Mouse (Mus musculus) limb, embryonic 15.5 days (tissue): Measurements from ENCODE around the gene Cracr2a. TPM values are rescaled to one million over a fixed set of nuclear protein-coding genes. Genes with fewer than 3 reads are reported as not detected.
A peak's percentile ranks its signal among the peaks of the same experiment; 100 is the strongest.

Experiments
- ATAC-seq: fragments of 200-750 bp; cut with Nextera tagmentation; 2 replicates; pipeline ENCODE4 v1.8.0; 2017; ENCODE audit warnings: low read depth, moderate TSS enrichment; ENCODE audit not compliant: insufficient number of reproducible peaks, low FRiP score, low TSS enrichment
- H3K27ac ChIP-seq: fragments of 300-500 bp; sonication (generic); 2 replicates; pipeline ENCODE4 v1.5.1; 2015; ENCODE audit warnings: moderate library complexity, mild to moderate bottlenecking, inconsistent platforms
- H3K27me3 ChIP-seq: fragments of 300-500 bp; sonication (generic); 2 replicates; pipeline ENCODE4 v1.6.1; 2015; ENCODE audit warnings: inconsistent platforms
- H3K36me3 ChIP-seq: fragments of 300-500 bp; sonication (generic); 2 replicates; pipeline ENCODE4 v1.6.1; 2015; ENCODE audit warnings: inconsistent platforms
- H3K4me1 ChIP-seq: fragments of 300-500 bp; sonication (generic); 2 replicates; pipeline ENCODE4 v1.6.1; 2015; ENCODE audit warnings: inconsistent platforms
- H3K4me2 ChIP-seq: fragments of 300-500 bp; sonication (generic); 2 replicates; pipeline ENCODE4 v1.6.1; 2015; ENCODE audit warnings: mild to moderate bottlenecking, inconsistent platforms
- H3K4me3 ChIP-seq: fragments of 300-500 bp; sonication (generic); 2 replicates; pipeline ENCODE4 v1.5.1; 2015; ENCODE audit warnings: mild to moderate bottlenecking, inconsistent platforms
- H3K9ac ChIP-seq: fragments of 300-500 bp; sonication (generic); 2 replicates; pipeline ENCODE4 v1.6.1; 2015; ENCODE audit warnings: inconsistent platforms
- H3K9me3 ChIP-seq: fragments of 300-500 bp; sonication (generic); 2 replicates; pipeline ENCODE4 v1.6.1; 2016; ENCODE audit warnings: inconsistent platforms
- WGBS: fragments of 180-500 bp; shearing (Covaris S2); methylation state at CpG from one replicate; pipeline ENCODE4 v1.1.7; 2015; 5-methylcytosine and 5-hydroxymethylcytosine counted together
- polyA plus RNA-seq: library from polyadenylated mRNA; unstranded; fragments of >200 nt; fragmentation: Nextera tagmentation; extraction: Ambion mirVana; gene quantifications from 2 replicates; pipeline ENCODE4 v1.2.1, GENCODE M21; 2015

Gene Cracr2a
- polyA plus RNA-seq, 1 experiment from 2014 or later = 1.5 TPM

DNA sequence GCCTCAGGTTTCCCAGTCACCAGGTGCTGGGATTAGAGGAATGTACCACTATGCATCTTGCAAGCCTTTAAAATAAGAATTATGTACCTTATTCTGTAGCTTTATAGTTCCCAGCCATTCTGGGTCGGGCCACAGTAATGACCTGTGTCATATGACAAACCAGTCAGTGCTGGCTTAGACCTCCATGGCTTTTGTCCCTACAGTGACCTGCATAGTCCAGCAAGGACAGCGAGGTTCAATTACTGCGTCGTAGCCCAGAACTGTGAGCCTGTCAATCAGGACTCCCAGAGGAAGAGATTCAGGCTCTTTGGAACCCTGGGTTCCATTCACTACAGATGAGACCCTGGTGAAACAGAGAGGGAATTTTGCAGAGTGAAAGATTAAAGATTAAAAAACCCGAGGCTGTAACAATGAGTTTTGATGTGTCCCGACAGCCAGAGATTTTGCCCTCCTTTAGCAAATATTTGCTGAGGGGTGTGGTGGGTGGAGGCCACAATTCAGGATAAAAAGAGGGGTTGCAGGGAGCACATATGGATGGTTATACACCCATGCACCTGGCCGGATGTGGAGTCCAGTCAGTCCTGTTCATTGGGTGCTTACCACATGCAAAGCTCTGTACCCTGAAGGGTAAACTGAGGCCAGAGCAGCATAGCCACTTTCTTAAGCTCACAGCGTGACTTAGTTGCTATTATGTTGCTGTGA is 10.9 kb downstream of the Cracr2a start:
- ATAC-seq = no peak
- Histone ChIP-seq H3K4me1 (0 out of 2 replicates have a peak, but pooled peaks cover 7% of the 10 kb centered on the region), H3K36me3 (no peaks in the 10 kb centered on the region), H3K4me3 (no peak overlapping the region), H3K9me3 (no peaks in the 10 kb centered on the region), H3K9ac (no peak overlapping the region), H3K4me2 (no peak overlapping the region), H3K27ac (no peak overlapping the region), H3K27me3 (peaks cover 10% of the 10 kb centered on the region; the same call in 1 of the 2 replicates)
- WGBS = 74% methylated on average over 8 of the region's 8 CpGs

DNA sequence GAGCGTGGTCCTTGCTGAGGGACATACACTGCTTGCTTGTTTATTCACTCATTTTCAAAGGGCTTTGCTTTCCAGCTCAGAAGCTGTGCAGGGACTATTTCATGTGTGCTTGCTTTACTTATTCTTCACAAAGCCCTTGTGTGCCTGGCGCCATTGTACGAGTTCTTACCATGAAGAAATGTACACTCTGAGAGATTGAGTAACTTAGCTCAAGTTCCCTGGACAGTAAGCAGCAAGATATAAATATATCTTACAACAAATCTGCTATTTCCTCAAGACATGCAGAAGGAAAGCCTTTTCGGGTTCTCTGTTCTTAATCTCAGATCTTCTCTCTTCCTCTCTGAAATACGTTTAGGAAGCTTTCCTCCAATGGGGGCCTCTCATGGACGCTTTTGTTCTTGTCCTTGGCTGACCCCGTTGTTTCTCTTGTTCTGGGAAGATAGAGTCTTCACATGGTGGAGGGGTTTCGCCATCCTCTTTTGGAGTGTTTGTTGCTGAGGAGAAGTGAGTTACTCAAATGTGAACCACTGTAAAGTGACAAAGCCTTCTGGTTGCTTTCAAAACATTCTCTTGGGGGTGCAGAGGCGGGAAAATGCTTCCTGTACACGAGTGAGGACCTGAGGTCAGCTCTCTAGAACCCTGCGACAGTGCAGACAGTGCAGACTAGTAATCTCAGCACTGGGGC is 12.8 kb downstream of the Cracr2a start:
- Histone ChIP-seq H3K27me3 (peaks cover 10% of the 10 kb centered on the region; the same call in 1 of the 2 replicates), H3K4me1 (0 out of 2 replicates have a peak, but pooled peaks cover 7% of the 10 kb centered on the region), H3K36me3 (no peaks in the 10 kb centered on the region), H3K4me3 (no peak overlapping the region), H3K27ac (no peak overlapping the region), H3K4me2 (no peak overlapping the region), H3K9me3 (no peaks in the 10 kb centered on the region), H3K9ac (no peak overlapping the region)
- no peak for ATAC-seq
- WGBS = 50% methylated on average over 11 of the region's 11 CpGs

DNA sequence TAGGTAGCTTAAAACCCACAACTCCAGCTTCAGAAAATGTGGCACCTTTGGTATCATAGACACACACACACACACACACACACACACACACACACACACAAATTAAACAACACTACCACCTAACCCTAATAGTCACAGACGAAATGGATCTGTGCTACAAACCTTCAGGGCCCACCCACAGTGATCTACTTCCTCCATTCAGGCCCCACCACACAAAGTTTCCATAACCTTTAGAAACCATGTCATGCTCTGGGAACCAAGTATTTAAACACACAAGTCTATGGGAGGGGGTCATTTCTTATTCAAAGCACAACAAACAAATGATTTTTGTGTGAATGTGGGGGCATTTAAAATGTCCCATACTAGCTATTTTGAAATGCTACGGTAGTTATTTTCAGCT is 14.1 kb downstream of the Cracr2a start:
- Histone ChIP-seq H3K4me1 (0 out of 2 replicates have a peak, but pooled peaks cover 7% of the 10 kb centered on the region), H3K9me3 (no peaks in the 10 kb centered on the region), H3K27me3 (peaks cover 10% of the 10 kb centered on the region; the same call in 1 of the 2 replicates), H3K36me3 (no peaks in the 10 kb centered on the region), H3K4me3 (no peak overlapping the region), H3K9ac (no peak overlapping the region), H3K4me2 (no peak overlapping the region), H3K27ac (no peak overlapping the region)
- WGBS = 84% methylated on average over 2 of the region's 2 CpGs
- no peak for ATAC-seq

DNA sequence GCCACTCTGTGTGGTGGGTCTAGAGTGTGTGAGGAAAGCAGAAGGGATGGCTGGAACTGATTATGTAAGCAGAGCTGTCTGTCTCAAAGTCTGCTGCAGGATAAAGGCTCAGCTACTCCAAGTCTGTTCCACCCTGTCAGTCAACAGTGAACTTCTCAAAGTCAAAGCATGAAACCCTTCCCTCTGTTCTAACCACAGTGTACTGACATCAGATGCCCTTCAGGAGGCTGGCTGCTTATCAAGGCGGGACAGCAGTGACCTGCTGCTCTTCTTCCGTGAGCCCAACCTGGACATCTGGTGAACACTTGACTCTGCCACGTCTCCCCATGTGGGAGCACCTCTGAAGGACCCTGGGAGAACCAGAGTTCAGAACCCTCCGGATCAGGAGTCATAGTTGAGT is 16.6 kb downstream of the Cracr2a start:
- H3K4me1 ChIP-seq = peaks cover 17% of the 10 kb centered on the region
- 54% methylated on average over 4 of the region's 4 CpGs for WGBS

DNA sequence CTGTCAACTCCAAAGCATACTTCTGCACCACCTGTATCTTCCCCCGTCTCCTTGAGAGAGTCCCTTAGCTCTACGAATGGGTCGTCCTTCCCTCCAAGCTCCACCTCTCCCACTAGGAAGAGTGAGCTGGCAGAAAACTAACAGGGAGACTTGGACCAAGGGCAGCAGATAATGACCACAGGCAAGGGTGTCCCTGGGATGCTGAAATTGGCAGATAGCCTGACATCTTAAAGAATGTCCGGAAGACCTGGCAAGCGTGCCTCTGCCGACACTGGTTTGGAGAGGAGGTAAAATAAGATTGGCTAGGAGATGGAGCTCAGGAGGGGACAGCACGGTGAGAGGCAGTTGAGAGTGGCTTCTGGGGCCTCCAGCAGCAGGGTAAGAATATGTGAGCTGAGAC is 17.2 kb downstream of the Cracr2a start:
- no peak overlapping the region for H3K4me2 ChIP-seq
- WGBS = 63% methylated on average over 7 of the region's 7 CpGs
- ATAC-seq = no peak
- no peaks in the 10 kb centered on the region for H3K36me3 ChIP-seq
- no peak overlapping the region for H3K4me3 ChIP-seq
- no peaks in the 10 kb centered on the region for H3K9me3 ChIP-seq
- H3K27ac ChIP-seq = no peak overlapping the region
- H3K4me1 ChIP-seq = peaks cover 18% of the 10 kb centered on the region
- peaks cover 9% of the 10 kb centered on the region; the same call in 1 of the 2 replicates for H3K27me3 ChIP-seq
- no peak overlapping the region for H3K9ac ChIP-seq

More for the DNA sequence above, 16.6 kb downstream of the Cracr2a start:
- Histone ChIP-seq H3K36me3 (no peaks in the 10 kb centered on the region), H3K27ac (no peak overlapping the region), H3K9ac (no peak overlapping the region), H3K9me3 (no peaks in the 10 kb centered on the region), H3K27me3 (peaks cover 9% of the 10 kb centered on the region; the same call in 1 of the 2 replicates), H3K4me2 (no peak overlapping the region), H3K4me3 (no peak overlapping the region)
- no peak for ATAC-seq

DNA sequence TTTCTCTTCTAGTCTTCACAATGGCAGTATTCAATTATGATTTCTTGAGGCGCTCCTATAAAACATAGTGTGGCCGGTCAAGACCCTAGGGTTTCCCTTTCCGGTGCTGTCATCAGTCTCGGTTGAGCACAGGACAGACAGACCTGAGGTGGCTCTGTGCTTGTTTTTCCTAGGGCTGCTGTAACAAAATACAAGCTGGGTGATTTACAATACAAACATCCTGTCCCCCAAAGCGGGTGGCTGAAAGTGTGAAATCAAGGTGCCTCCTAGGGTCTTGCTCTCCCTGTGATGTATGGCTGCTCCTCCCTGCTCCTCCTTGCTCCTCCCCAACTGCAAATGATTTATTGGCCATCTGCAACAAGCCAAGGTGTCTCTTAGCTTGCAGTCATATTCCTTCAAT is 17.7 kb downstream of the Cracr2a start:
- 36% methylated on average over 5 of the region's 5 CpGs for WGBS
- H3K4me2 ChIP-seq = no peak overlapping the region
- no peak for ATAC-seq

DNA sequence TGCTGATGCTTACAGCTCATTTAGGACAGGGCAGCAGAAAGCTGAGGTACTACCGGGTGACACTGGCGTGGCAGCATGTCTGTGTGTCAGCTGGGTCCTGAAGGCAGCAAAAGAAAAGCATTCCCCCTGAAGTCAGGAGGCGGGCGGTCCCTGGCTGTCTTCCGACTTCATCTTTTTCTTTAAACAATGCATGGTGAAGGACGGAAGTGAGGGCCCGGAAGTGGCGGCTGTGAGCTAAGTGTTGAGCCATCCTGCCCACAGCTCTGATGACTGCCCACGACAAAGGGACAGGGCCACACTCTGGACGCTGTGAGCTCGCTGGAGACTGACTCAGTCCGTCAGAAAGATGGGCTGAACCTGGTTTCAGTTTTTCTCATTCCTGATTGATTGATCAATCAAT is 20.8 kb downstream of the Cracr2a start:
- H3K27me3 ChIP-seq = peaks cover 9% of the 10 kb centered on the region; the same call in 1 of the 2 replicates
- no peak overlapping the region for H3K9ac ChIP-seq
- peak overlapping the region; percentile 12 for H3K4me3 ChIP-seq
- 43% methylated on average over 12 of the region's 12 CpGs for WGBS
- H3K4me1 ChIP-seq = peaks cover 11% of the 10 kb centered on the region
- ATAC-seq = no peak
- H3K4me2 ChIP-seq = peak overlapping the region; percentile 49
- H3K27ac ChIP-seq = no peak overlapping the region
- H3K9me3 ChIP-seq = no peaks in the 10 kb centered on the region
- no peaks in the 10 kb centered on the region for H3K36me3 ChIP-seq

More for the DNA sequence above, 17.7 kb downstream of the Cracr2a start:
- Histone ChIP-seq H3K27me3 (peaks cover 9% of the 10 kb centered on the region; the same call in 1 of the 2 replicates), H3K36me3 (no peaks in the 10 kb centered on the region), H3K4me3 (no peak overlapping the region), H3K9ac (no peak overlapping the region), H3K27ac (no peak overlapping the region), H3K9me3 (no peaks in the 10 kb centered on the region), H3K4me1 (peaks cover 15% of the 10 kb centered on the region)

DNA sequence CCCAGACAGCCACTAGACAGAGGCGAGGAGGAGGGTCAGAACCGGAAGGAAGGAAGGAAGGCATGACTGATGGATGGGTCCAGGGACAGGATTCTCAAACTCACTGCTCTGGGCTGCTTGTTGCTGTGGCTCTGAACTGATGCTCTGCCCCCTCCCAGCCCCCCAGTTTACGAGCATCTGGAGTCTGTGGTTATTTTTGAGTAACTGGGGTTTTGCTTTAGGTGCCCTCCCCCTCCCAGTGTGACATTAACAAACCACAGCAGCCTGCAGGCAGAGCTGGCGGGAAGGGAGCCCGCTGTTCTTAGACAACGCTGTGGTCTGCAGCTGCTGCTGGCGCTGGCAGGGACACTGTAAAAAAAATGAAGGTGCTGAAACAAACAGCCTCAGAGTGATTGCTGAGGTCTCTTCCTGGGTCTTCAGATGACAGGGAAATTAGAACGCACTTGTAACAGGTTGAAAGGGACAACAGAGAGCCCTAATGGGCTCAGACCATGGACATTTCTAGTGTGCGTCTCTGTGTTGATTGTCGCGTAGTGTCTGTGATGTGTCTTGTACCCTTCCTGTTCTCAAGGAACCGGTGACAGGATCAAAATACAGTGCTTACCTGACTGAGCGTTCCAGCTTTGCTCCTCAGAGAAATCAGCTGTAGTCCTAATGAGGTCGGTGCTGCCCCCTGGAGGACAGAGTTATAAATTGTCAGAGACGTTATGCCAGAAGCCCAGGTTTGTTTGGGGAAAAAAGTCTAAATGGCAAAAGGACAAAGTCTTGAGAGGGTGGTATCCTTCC is 21.4 kb downstream of the Cracr2a start:
- Histone ChIP-seq H3K4me1 (peaks cover 11% of the 10 kb centered on the region), H3K4me2 (peak overlapping the region; percentile 49), H3K9ac (no peak overlapping the region), H3K4me3 (peak overlapping the region; percentile 12), H3K27ac (no peak overlapping the region), H3K36me3 (no peaks in the 10 kb centered on the region), H3K27me3 (peaks cover 9% of the 10 kb centered on the region; the same call in 1 of the 2 replicates), H3K9me3 (no peaks in the 10 kb centered on the region)
- WGBS = 2% methylated on average over 15 of the region's 15 CpGs
- no peak for ATAC-seq

DNA sequence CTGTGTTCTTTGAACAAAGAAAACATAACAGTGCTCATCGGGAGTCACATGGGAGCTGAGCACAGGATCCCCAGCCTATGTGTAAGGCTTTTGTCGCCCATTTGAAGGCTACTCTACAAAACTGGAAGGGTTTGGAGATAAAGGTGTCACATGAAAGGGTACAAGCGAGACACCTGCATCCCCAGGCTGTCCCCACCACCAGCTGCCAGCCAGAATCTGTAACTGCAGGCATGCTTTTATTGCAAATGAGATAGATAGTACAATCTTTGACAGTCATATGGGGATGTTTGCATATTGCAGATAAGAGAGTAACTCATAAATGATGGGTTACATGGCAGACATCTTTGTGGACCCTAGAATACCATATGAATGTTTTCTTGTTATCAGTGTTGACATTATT is 30.3 kb downstream of the Cracr2a start:
- H3K27ac ChIP-seq = no peak overlapping the region
- H3K4me1 ChIP-seq = no peaks in the 10 kb centered on the region
- H3K36me3 ChIP-seq = no peaks in the 10 kb centered on the region
- no peak for ATAC-seq
- H3K27me3 ChIP-seq = peaks cover 4% of the 10 kb centered on the region; the same call in 1 of the 2 replicates
- no peak overlapping the region for H3K9ac ChIP-seq
- H3K4me3 ChIP-seq = no peak overlapping the region
- WGBS = 74% methylated on average over 3 of the region's 3 CpGs
- no peak overlapping the region for H3K4me2 ChIP-seq
- H3K9me3 ChIP-seq = no peaks in the 10 kb centered on the region

DNA sequence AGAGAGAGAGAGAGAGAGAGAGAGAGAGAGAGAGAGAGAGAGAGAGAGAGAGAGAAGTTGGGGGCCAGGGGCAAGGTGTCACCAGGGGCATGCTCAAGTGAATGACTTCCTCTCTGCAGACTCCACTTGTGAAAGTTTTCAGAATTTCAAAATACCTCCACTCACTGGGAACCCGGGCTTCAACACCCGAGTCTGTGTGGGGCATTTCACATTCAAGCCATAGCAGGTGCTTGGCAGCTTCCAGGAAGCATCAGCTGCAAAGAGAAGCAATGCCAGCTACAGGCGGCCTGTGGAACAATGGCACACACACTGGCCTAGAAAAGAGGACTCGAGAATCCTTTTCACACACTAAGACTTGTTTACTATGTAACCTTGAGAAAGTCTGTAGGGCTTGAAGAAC is 32.3 kb downstream of the Cracr2a start:
- Histone ChIP-seq H3K4me3 (no peak overlapping the region), H3K9ac (no peak overlapping the region), H3K4me1 (no peaks in the 10 kb centered on the region), H3K9me3 (no peaks in the 10 kb centered on the region), H3K36me3 (no peaks in the 10 kb centered on the region), H3K4me2 (no peak overlapping the region), H3K27me3 (peaks cover 4% of the 10 kb centered on the region; the same call in 1 of the 2 replicates), H3K27ac (no peak overlapping the region)
- 61% methylated on average over 4 of the region's 4 CpGs for WGBS
- ATAC-seq = no peak

DNA sequence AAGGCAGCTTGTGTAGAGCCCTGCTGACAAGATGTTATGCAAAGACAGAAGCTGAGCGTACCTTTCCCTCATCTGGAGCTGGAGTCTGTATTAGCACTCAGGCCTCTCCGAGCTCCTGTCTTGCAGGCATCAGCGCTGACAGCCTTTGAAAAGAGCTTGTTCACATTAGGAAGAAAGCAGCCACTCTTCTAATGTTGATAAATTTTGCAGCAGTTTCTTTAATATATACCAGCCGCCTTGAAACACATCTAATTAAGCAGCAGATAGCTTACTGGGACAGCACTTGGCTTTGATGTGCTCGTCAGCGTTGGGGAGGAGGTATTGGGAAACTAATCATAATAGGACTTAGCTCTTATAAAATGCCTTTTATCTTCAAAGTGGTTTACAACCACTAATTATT is 38.1 kb downstream of the Cracr2a start:
- no peak overlapping the region for H3K27ac ChIP-seq
- H3K4me1 ChIP-seq = no peaks in the 10 kb centered on the region
- no peak overlapping the region for H3K4me2 ChIP-seq
- H3K27me3 ChIP-seq = no peaks in the 10 kb centered on the region
- H3K36me3 ChIP-seq = no peaks in the 10 kb centered on the region
- no peak overlapping the region for H3K4me3 ChIP-seq
- no peaks in the 10 kb centered on the region for H3K9me3 ChIP-seq
- 33% methylated on average over 6 of the region's 6 CpGs for WGBS
- ATAC-seq = no peak
- H3K9ac ChIP-seq = no peak overlapping the region
